Mouse (Mus musculus) CH12.LX (cell line): Measurements from ENCODE around the gene Slc25a36. TPM values are rescaled to one million over a fixed set of nuclear protein-coding genes. Genes with fewer than 3 reads are reported as not detected.

Experiments used
- DNase-seq: peaks from one replicate; pipeline ENCODE4 v3.0.0-alpha.2; 2013; ENCODE audit errors: extremely low read depth
- H3K27ac ChIP-seq: 2 replicates; pipeline ENCODE4 v1.5.1; 2012; ENCODE audit warnings: low read depth, mild to moderate bottlenecking, control low read depth, moderate library complexity; ENCODE audit not compliant: insufficient read depth
- H3K27me3 ChIP-seq: replicated peaks from 2 replicates; pipeline ENCODE3; 2012; ENCODE audit warnings: inconsistent platforms
- H3K36me3 ChIP-seq, 2 experiments: replicated peaks in 1 of 2; 2 replicates each; pipeline versions ENCODE3 to v1.6.1; 2012; ENCODE audit warnings: inconsistent platforms in 1 of 2, low read length in 1 of 2, mild to moderate bottlenecking in 1 of 2, mixed read lengths in 1 of 2, moderate library complexity in 1 of 2; ENCODE audit not compliant: control insufficient read depth in 1 of 2, insufficient read depth in 1 of 2
- H3K4me1 ChIP-seq, 2 experiments: 2 replicates each; pipeline ENCODE4 v1.6.1; 2012; ENCODE audit warnings: inconsistent platforms in 1 of 2, moderate library complexity in 1 of 2; ENCODE audit not compliant: insufficient read depth in 2 of 2, control insufficient read depth in 1 of 2
- H3K4me2 ChIP-seq: 2 replicates; pipeline ENCODE4 v1.6.1; 2012; ENCODE audit warnings: low read depth, mild to moderate bottlenecking, control low read depth; ENCODE audit not compliant: poor library complexity, insufficient read depth, severe bottlenecking
- H3K4me3 ChIP-seq, 3 experiments: fragments of 150-350 bp in 1 of 3; sonication (generic) in 1 of 3; replicated peaks in 1 of 3; 2 replicates each; pipeline versions ENCODE3 to v1.5.1; 2011 to 2012; ENCODE audit warnings: low read depth in 2 of 3, low read length in 2 of 3, mild to moderate bottlenecking in 2 of 3, moderate library complexity in 2 of 3, control low read depth in 1 of 3, improper control_type of control experiment in 1 of 3, inconsistent platforms in 1 of 3, mixed read lengths in 1 of 3; ENCODE audit not compliant: poor library complexity in 1 of 3
- H3K79me2 ChIP-seq: replicated peaks from 2 replicates; pipeline ENCODE4 v1.6.1; 2012; ENCODE audit warnings: mild to moderate bottlenecking, moderate library complexity; ENCODE audit not compliant: control insufficient read depth, poor library complexity, insufficient read depth, severe bottlenecking; ENCODE audit errors: extremely low read depth
- H3K9ac ChIP-seq: 2 replicates; pipeline ENCODE4 v1.6.1; 2012; ENCODE audit warnings: low read depth, mild to moderate bottlenecking, control low read depth, moderate library complexity; ENCODE audit not compliant: insufficient read depth
- H3K9me3 ChIP-seq: replicated peaks from 2 replicates; pipeline ENCODE3; 2012; ENCODE audit warnings: low read length, inconsistent platforms, mixed read lengths
- BHLHE40 ChIP-seq: IDR thresholded peaks from 2 replicates; pipeline ENCODE4 v1.6.1; 2011; ENCODE audit warnings: mild to moderate bottlenecking, low read depth, low read length, improper control_type of control experiment
- CTCF ChIP-seq, 2 experiments: IDR thresholded peaks in 1 of 2; conservative IDR thresholded peaks in 1 of 2; 2 replicates each; pipeline ENCODE4 v1.5.1; 2011 to 2012; ENCODE audit warnings: low read depth in 2 of 2, low read length in 2 of 2, improper control_type of control experiment in 1 of 2, inconsistent platforms in 1 of 2, mild to moderate bottlenecking in 1 of 2, moderate library complexity in 1 of 2
- E2F4 ChIP-seq: IDR thresholded peaks from 2 replicates; pipeline ENCODE4 v1.6.1; 2011; ENCODE audit warnings: low read depth, low read length, improper control_type of control experiment; ENCODE audit not compliant: insufficient replicate concordance
- ELF1 ChIP-seq: IDR thresholded peaks from 2 replicates; pipeline ENCODE4 v1.6.1; 2014; ENCODE audit warnings: low read depth, mild to moderate bottlenecking, inconsistent platforms, low read length, improper control_type of control experiment
- EP300 ChIP-seq: IDR thresholded peaks from 2 replicates; pipeline ENCODE4 v1.6.1; 2011; ENCODE audit warnings: low read length, improper control_type of control experiment
- GABPA ChIP-seq: IDR thresholded peaks from 2 replicates; pipeline ENCODE4 v1.6.1; 2012; ENCODE audit warnings: low read depth, low read length, improper control_type of control experiment, inconsistent platforms; ENCODE audit not compliant: insufficient replicate concordance
- HCFC1 ChIP-seq: IDR thresholded peaks from 2 replicates; pipeline ENCODE4 v1.6.1; 2012; ENCODE audit warnings: low read depth, mild to moderate bottlenecking, inconsistent platforms, low read length, improper control_type of control experiment
- IRF4 ChIP-seq: IDR thresholded peaks from 2 replicates; pipeline ENCODE4 v1.6.1; 2014; ENCODE audit warnings: low read depth, mild to moderate bottlenecking, inconsistent platforms, low read length, improper control_type of control experiment
- JUN ChIP-seq: IDR thresholded peaks from 2 replicates; pipeline ENCODE4 v1.6.1; 2011; ENCODE audit warnings: low read depth, mild to moderate bottlenecking, low read length, improper control_type of control experiment, moderate library complexity; ENCODE audit not compliant: insufficient read depth
- JUND ChIP-seq: conservative IDR thresholded peaks from 2 replicates; pipeline ENCODE4 v1.6.1; 2011; ENCODE audit warnings: low read depth, low read length, improper control_type of control experiment
- KAT2A ChIP-seq: IDR thresholded peaks from 2 replicates; pipeline ENCODE4 v1.6.1; 2012; ENCODE audit warnings: low read length, improper control_type of control experiment, inconsistent platforms; ENCODE audit not compliant: insufficient replicate concordance
- MAX ChIP-seq: IDR thresholded peaks from 2 replicates; pipeline ENCODE4 v1.6.1; 2011; ENCODE audit warnings: low read length, improper control_type of control experiment
- MAZ ChIP-seq: IDR thresholded peaks from 2 replicates; pipeline ENCODE4 v1.6.1; 2012; ENCODE audit warnings: low read depth, mild to moderate bottlenecking, inconsistent platforms, low read length, improper control_type of control experiment, moderate library complexity
- MEF2A ChIP-seq: IDR thresholded peaks from 2 replicates; pipeline ENCODE4 v1.6.1; 2014; ENCODE audit warnings: low read depth, mild to moderate bottlenecking, inconsistent platforms, low read length, improper control_type of control experiment, borderline replicate concordance
- MXI1 ChIP-seq: IDR thresholded peaks from 2 replicates; pipeline ENCODE4 v1.6.1; 2011; ENCODE audit warnings: mild to moderate bottlenecking, low read depth, low read length, improper control_type of control experiment
- MYC ChIP-seq: IDR thresholded peaks from 2 replicates; pipeline ENCODE4 v1.6.1; 2011; ENCODE audit warnings: low read depth, mild to moderate bottlenecking, improper control_type of control experiment, low read length
- NELFE ChIP-seq: IDR thresholded peaks from 2 replicates; pipeline ENCODE4 v1.6.1; 2011; ENCODE audit warnings: low read depth, low read length, improper control_type of control experiment
- NRF1 ChIP-seq: IDR thresholded peaks from 2 replicates; pipeline ENCODE4 v1.6.1; 2014; ENCODE audit warnings: low read depth, mild to moderate bottlenecking, inconsistent platforms, low read length, improper control_type of control experiment, moderate library complexity
- POLR2A ChIP-seq: IDR thresholded peaks from 2 replicates; pipeline ENCODE4 v1.6.1; 2011; ENCODE audit warnings: low read depth, mild to moderate bottlenecking, improper control_type of control experiment, low read length
- RCOR1 ChIP-seq: conservative IDR thresholded peaks from 2 replicates; pipeline ENCODE4 v1.6.1; 2012; ENCODE audit warnings: low read depth, mild to moderate bottlenecking, inconsistent platforms, low read length, improper control_type of control experiment
- SIN3A ChIP-seq: IDR thresholded peaks from 2 replicates; pipeline ENCODE4 v1.6.1; 2012; ENCODE audit warnings: low read length, improper control_type of control experiment, inconsistent platforms
- SMC3 ChIP-seq: IDR thresholded peaks from 2 replicates; pipeline ENCODE4 v1.6.1; 2011; ENCODE audit warnings: low read depth, low read length, improper control_type of control experiment
- TBP ChIP-seq: conservative IDR thresholded peaks from 2 replicates; pipeline ENCODE4 v1.6.1; 2011; ENCODE audit warnings: low read depth, low read length, improper control_type of control experiment
- TCF12 ChIP-seq: IDR thresholded peaks from 2 replicates; pipeline ENCODE4 v1.6.1; 2014; ENCODE audit warnings: low read depth, mild to moderate bottlenecking, inconsistent platforms, low read length, improper control_type of control experiment
- UBTF ChIP-seq: IDR thresholded peaks from 2 replicates; pipeline ENCODE4 v1.6.1; 2012; ENCODE audit warnings: low read depth, mild to moderate bottlenecking, inconsistent platforms, low read length, improper control_type of control experiment, moderate library complexity
- USF1 ChIP-seq: IDR thresholded peaks from 2 replicates; pipeline ENCODE4 v1.6.1; 2014; ENCODE audit warnings: low read depth, mild to moderate bottlenecking, inconsistent platforms, low read length, improper control_type of control experiment
- USF2 ChIP-seq: conservative IDR thresholded peaks from 2 replicates; pipeline ENCODE4 v1.6.1; 2011; ENCODE audit warnings: low read depth, low read length, improper control_type of control experiment
- ZC3H11A ChIP-seq: IDR thresholded peaks from 2 replicates; pipeline ENCODE4 v1.6.1; 2012; ENCODE audit warnings: low read depth, mild to moderate bottlenecking, inconsistent platforms, low read length, improper control_type of control experiment
- ZKSCAN1 ChIP-seq: IDR thresholded peaks from 2 replicates; pipeline ENCODE4 v1.6.1; 2012; ENCODE audit warnings: low read depth, inconsistent platforms, low read length, improper control_type of control experiment, borderline replicate concordance
- ZMIZ1 ChIP-seq: IDR thresholded peaks from 2 replicates; pipeline ENCODE4 v1.6.1; 2012; ENCODE audit warnings: low read depth, mild to moderate bottlenecking, inconsistent platforms, low read length, improper control_type of control experiment
- ZNF384 ChIP-seq: IDR thresholded peaks from 2 replicates; pipeline ENCODE4 v1.6.1; 2012; ENCODE audit warnings: low read depth, low read length, improper control_type of control experiment, inconsistent platforms
- dilution Hi-C: fragments of 300-500 bp; cut with MboI; formaldehyde crosslinking; loops from 2 replicates; pipeline ENCODE4 v1.14.3; 2020; ENCODE audit warnings: low sequenced_read_pairs; ENCODE audit not compliant: extremely low pct_unique_long_range_greater_than_20kb, extremely low pct_ligation_motif_present
- in situ Hi-C: fragments of 300-500 bp; cut with MboI; formaldehyde crosslinking; loops from 3 replicates; pipeline ENCODE4 v1.14.3; 2019; ENCODE audit warnings: low sequenced_read_pairs, low pct_ligation_motif_present, low pct_unique_long_range_greater_than_20kb, mixed read lengths
- polyA plus RNA-seq: library from polyadenylated mRNA; unstranded; fragments of >175 nt; gene quantifications from 2 replicates; pipeline ENCODE4 v1.2.1, GENCODE M21; 2012; ENCODE audit warnings: low read depth; ENCODE audit not compliant: insufficient read length
- total RNA-seq, 2 experiments: library from RNA; depleted of rRNA; stranded (reverse); fragments of 300-350 nt in 1 of 2; fragments of >200 nt in 1 of 2; gene quantifications; 2 replicates each; pipeline ENCODE4 v1.2.3; 2012 to 2014

Slc25a36 gene
- total RNA-seq (2012; rRNA removed), result 12.9 and 18.7 TPM in 2 replicates
- 35.6 and 38.9 TPM in 2 replicates for total RNA-seq (2014; rRNA removed)
- 12.0 and 14.9 TPM in 2 replicates for polyA plus RNA-seq

DNA sequence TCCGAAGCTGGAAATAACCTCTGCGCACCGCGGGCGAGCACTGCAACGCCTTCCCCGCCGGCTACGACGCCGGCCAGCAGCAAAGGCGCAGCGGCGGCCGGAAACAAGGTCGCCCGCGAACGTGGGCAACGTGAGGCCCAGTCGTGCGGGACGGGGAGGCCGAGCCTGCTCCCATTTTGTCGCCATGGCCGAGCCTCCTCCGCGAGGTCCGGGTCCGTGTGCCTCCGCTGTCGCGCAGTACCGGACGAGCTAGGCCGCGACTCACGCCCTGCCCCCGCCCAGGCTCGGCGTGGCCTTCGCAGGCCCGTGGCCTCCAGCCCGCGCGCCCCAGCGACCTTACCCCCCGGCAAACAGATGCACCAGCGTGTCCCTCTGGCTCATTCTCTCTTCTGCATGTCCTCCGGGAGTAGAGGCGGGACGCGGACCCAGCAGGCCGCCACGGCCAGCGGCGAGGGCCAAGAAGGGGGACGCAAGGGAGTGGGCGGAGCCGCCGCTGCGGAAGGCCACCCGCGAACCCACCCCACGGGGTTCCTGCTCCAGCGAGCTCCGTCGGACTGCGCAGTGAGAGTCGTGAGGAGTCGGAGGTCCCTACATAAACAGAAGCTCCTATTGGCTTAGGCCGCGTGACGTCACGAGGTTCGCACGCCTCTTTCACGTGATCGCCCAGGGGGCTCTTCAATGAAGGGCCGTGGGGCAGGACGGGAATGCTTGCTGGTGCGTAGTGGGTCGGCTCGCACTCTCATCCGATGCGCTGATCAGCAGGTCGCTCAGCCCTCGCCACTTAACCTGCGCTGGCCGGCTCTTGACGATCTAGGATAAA lies at the start of gene Slc25a36:
TSS of gene Slc25a36 (minus strand) at position 587 of the 820 bp plus-strand sequence.
- Histone ChIP-seq H3K4me2 (peak within 1 kb of the TSS; percentile 75), H3K79me2 (peaks cover 23% of the 10 kb centered on the region), H3K4me3 (peak within 1 kb of the TSS; percentile 54 to 98 (median 85)), H3K27me3 (no peaks in the 10 kb centered on the region), H3K9ac (peak within 1 kb of the TSS; percentile 73), H3K9me3 (no peaks in the 10 kb centered on the region), H3K36me3 (peaks cover 0 to 3% of the 10 kb centered on the region in 2 experiments), H3K27ac (peak within 1 kb of the TSS; percentile 59), H3K4me1 (peaks cover 4 to 36% of the 10 kb centered on the region in 2 experiments)
- in situ Hi-C loops (no loop called here), dilution Hi-C loops (no loop called here)
- DNase-seq, result peak; percentile 95
- TF ChIP-seq NELFE, result peak; percentile 64
- TF ChIP-seq EP300, result no peak
- 0 out of 2 replicates have a peak, but pooled peaks have one; percentile 36 for TF ChIP-seq MAZ
- no peak for TF ChIP-seq ZC3H11A
- TF ChIP-seq GABPA, result no peak
- TF ChIP-seq RCOR1, result no peak
- TF ChIP-seq HCFC1, result peak; percentile 54
- TF ChIP-seq SIN3A, result peak; percentile 73
- TF ChIP-seq ZNF384, result no peak
- TF ChIP-seq JUN, result no peak
- no peak; the same call in 1 of the 2 replicates for TF ChIP-seq MEF2A
- TF ChIP-seq UBTF, result peak; percentile 51; the same call in 1 of the 2 replicates
- peak; percentile 35; the same call in 1 of the 2 replicates for TF ChIP-seq ELF1
- no peak for TF ChIP-seq TBP
- TF ChIP-seq IRF4, result no peak
- no peak for TF ChIP-seq MYC
- TF ChIP-seq KAT2A, result no peak
- TF ChIP-seq POLR2A, result peak; percentile 65
- no peak for TF ChIP-seq E2F4
- no peak for TF ChIP-seq CTCF (conservative IDR thresholded peaks at IDR 0.05 in 1 of 2, IDR thresholded peaks at IDR 0.05 in 1 of 2; ENCODE audit: low read depth in 2 of 2, low read length in 2 of 2)
- peak; percentile 74 for TF ChIP-seq USF1
- peak; percentile 95 for TF ChIP-seq ZKSCAN1
- peak; percentile 55; the same call in 1 of the 2 replicates for TF ChIP-seq TCF12
- peak; percentile 76 for TF ChIP-seq MXI1
- TF ChIP-seq USF2, result peak; percentile 59
- peak; percentile 69 for TF ChIP-seq NRF1
- peak; percentile 88 for TF ChIP-seq MAX
- no peak for TF ChIP-seq JUND
- no peak for TF ChIP-seq SMC3
- peak; percentile 99 for TF ChIP-seq BHLHE40
- TF ChIP-seq ZMIZ1, result no peak
